Mouse (Mus musculus) forebrain, embryonic 11.5 days (tissue): ENCODE measurements at regions not wholly inside any gene's neighbourhood (a gene's known extent, or its start where the extent isn't known, plus 50 kb on each side); places are given as distances from the start of the nearest gene placed in this dataset.

Experiments
- ATAC-seq: fragments of 200-750 bp; cut with Nextera tagmentation; replicated peaks from 2 replicates; pipeline ENCODE4 v1.8.0; 2017; ENCODE audit warnings: moderate TSS enrichment; ENCODE audit not compliant: low FRiP score
- DNase-seq: peaks from one replicate; pipeline ENCODE4 v3.0.0-alpha.2; 2017; ENCODE audit warnings: low spot score
- H3K27ac ChIP-seq: fragments of 300-500 bp; sonication (generic); 2 replicates; pipeline ENCODE4 v1.5.1; 2014; ENCODE audit warnings: low read depth, low read length
- H3K27me3 ChIP-seq: fragments of 300-500 bp; sonication (generic); 2 replicates; pipeline ENCODE4 v1.6.1; 2014; ENCODE audit warnings: mild to moderate bottlenecking, low read length, mixed read lengths; ENCODE audit not compliant: control insufficient read depth, insufficient read depth
- H3K36me3 ChIP-seq: fragments of 300-500 bp; sonication (generic); 2 replicates; pipeline ENCODE4 v1.6.1; 2014; ENCODE audit warnings: mild to moderate bottlenecking, low read length, moderate library complexity, mixed read lengths; ENCODE audit not compliant: control insufficient read depth, insufficient read depth
- H3K4me1 ChIP-seq: fragments of 300-500 bp; sonication (generic); replicated peaks from 2 replicates; pipeline ENCODE4 v1.6.1; 2014; ENCODE audit warnings: low read length, mixed read lengths; ENCODE audit not compliant: control insufficient read depth, insufficient read depth
- H3K4me2 ChIP-seq: fragments of 300-500 bp; sonication (generic); 2 replicates; pipeline ENCODE4 v1.6.1; 2014; ENCODE audit warnings: low read depth, mild to moderate bottlenecking, low read length, moderate library complexity, mixed read lengths; ENCODE audit not compliant: severe bottlenecking
- H3K4me3 ChIP-seq: fragments of 300-500 bp; sonication (generic); 2 replicates; pipeline ENCODE4 v1.5.1; 2014; ENCODE audit warnings: low read depth, low read length
- H3K9ac ChIP-seq: fragments of 300-500 bp; sonication (generic); 2 replicates; pipeline ENCODE4 v1.6.1; 2014; ENCODE audit warnings: low read length
- H3K9me3 ChIP-seq: fragments of 300-500 bp; sonication (generic); 2 replicates; pipeline ENCODE4 v1.6.1; 2016; ENCODE audit warnings: low read length, mixed read lengths; ENCODE audit not compliant: control insufficient read depth
- whole genome bisulfite sequencing: fragments of 180-500 bp; shearing (Covaris S2); extraction: QIAGEN DNeasy Blood & Tissue Kit; methylation state at CpG from one replicate; pipeline ENCODE4 v1.1.7; 2014; 5-methylcytosine and 5-hydroxymethylcytosine counted together

GRCm38 (mm10) chr11:8068873-8069272 lies 595.5 kb downstream of the Tns3 start:
- WGBS: 10% methylated on average over 3 of the region's 3 CpGs
- no peak overlapping the region for H3K4me2 ChIP-seq
- H3K4me1 ChIP-seq: no peaks in the 10 kb centered on the region
- no peak overlapping the region for H3K4me3 ChIP-seq
- H3K36me3 ChIP-seq: no peaks in the 10 kb centered on the region
- no peaks in the 10 kb centered on the region for H3K9me3 ChIP-seq
- no peak overlapping the region for H3K27ac ChIP-seq
- ATAC-seq: no peak
- no peaks in the 10 kb centered on the region for H3K27me3 ChIP-seq
- H3K9ac ChIP-seq: no peak overlapping the region
- DNase-seq: no peak

- no peaks in the 10 kb centered on the region for H3K27me3 ChIP-seq
- no peaks in the 10 kb centered on the region for H3K9me3 ChIP-seq
- H3K36me3 ChIP-seq: no peaks in the 10 kb centered on the region
- no peak overlapping the region for H3K27ac ChIP-seq
- no peaks in the 10 kb centered on the region for H3K4me1 ChIP-seq
- no peak overlapping the region for H3K9ac ChIP-seq
- WGBS: 83% methylated on average over 4 of the region's 4 CpGs
- ATAC-seq: no peak
- no peak overlapping the region for H3K4me2 ChIP-seq
- no peak for DNase-seq
- H3K4me3 ChIP-seq: no peak overlapping the region
Measured at GRCm38 (mm10) chr11:8067330-8067729, 597.0 kb downstream of the Tns3 start.

GRCm38 (mm10) chr11:8065811-8066210 lies 598.5 kb downstream of the Tns3 start:
- H3K27ac ChIP-seq: no peak overlapping the region
- H3K27me3 ChIP-seq: no peaks in the 10 kb centered on the region
- 90% methylated on average over 5 of the region's 5 CpGs for WGBS
- H3K36me3 ChIP-seq: no peaks in the 10 kb centered on the region
- no peaks in the 10 kb centered on the region for H3K9me3 ChIP-seq
- no peak for ATAC-seq
- no peak for DNase-seq
- no peak overlapping the region for H3K4me2 ChIP-seq
- no peaks in the 10 kb centered on the region for H3K4me1 ChIP-seq
- no peak overlapping the region for H3K4me3 ChIP-seq
- H3K9ac ChIP-seq: no peak overlapping the region

- no peaks in the 10 kb centered on the region for H3K9me3 ChIP-seq
- no peaks in the 10 kb centered on the region for H3K27me3 ChIP-seq
- no peaks in the 10 kb centered on the region for H3K36me3 ChIP-seq
- H3K4me3 ChIP-seq: no peak overlapping the region
- H3K9ac ChIP-seq: no peak overlapping the region
- no peaks in the 10 kb centered on the region for H3K4me1 ChIP-seq
- H3K27ac ChIP-seq: no peak overlapping the region
- ATAC-seq: no peak; the same call in 1 of the 2 replicates
- WGBS: 65% methylated on average over 1 of the region's 1 CpGs
- H3K4me2 ChIP-seq: no peak overlapping the region
- no peak for DNase-seq
Measured at GRCm38 (mm10) chr11:8065086-8065485, 599.2 kb downstream of the Tns3 start.

- no peaks in the 10 kb centered on the region for H3K27me3 ChIP-seq
- DNase-seq: no peak
- no peak for ATAC-seq
- no peak overlapping the region for H3K4me3 ChIP-seq
- no peaks in the 10 kb centered on the region for H3K4me1 ChIP-seq
- no peaks in the 10 kb centered on the region for H3K36me3 ChIP-seq
- H3K9ac ChIP-seq: no peak overlapping the region
- no peaks in the 10 kb centered on the region for H3K9me3 ChIP-seq
- 91% methylated on average over 3 of the region's 3 CpGs for WGBS
- H3K4me2 ChIP-seq: no peak overlapping the region
- no peak overlapping the region for H3K27ac ChIP-seq
Measured at GRCm38 (mm10) chr11:8061989-8062388, 602.3 kb downstream of the Tns3 start.

GRCm38 (mm10) chr11:8061573-8061972 lies 602.8 kb downstream of the Tns3 start:
- no peak for ATAC-seq
- no peak overlapping the region for H3K27ac ChIP-seq
- H3K36me3 ChIP-seq: no peaks in the 10 kb centered on the region
- no peak overlapping the region for H3K4me3 ChIP-seq
- H3K9me3 ChIP-seq: no peaks in the 10 kb centered on the region
- H3K4me2 ChIP-seq: no peak overlapping the region
- no peaks in the 10 kb centered on the region for H3K27me3 ChIP-seq
- WGBS: 88% methylated on average over 3 of the region's 3 CpGs
- DNase-seq: no peak
- H3K4me1 ChIP-seq: no peaks in the 10 kb centered on the region
- H3K9ac ChIP-seq: no peak overlapping the region

- DNase-seq (no peak), ATAC-seq (no peak)
- Histone ChIP-seq H3K4me3 (no peak overlapping the region), H3K27ac (no peak overlapping the region), H3K36me3 (no peaks in the 10 kb centered on the region), H3K4me2 (no peak overlapping the region), H3K9me3 (no peaks in the 10 kb centered on the region), H3K4me1 (no peaks in the 10 kb centered on the region), H3K27me3 (no peaks in the 10 kb centered on the region), H3K9ac (no peak overlapping the region)
- WGBS: 19% methylated on average over 4 of the region's 4 CpGs
Measured at GRCm38 (mm10) chr11:8051499-8051898, 612.8 kb downstream of the Tns3 start.

- Histone ChIP-seq H3K4me1 (no peaks in the 10 kb centered on the region), H3K9ac (no peak overlapping the region), H3K4me3 (no peak overlapping the region), H3K4me2 (no peak overlapping the region), H3K27me3 (no peaks in the 10 kb centered on the region), H3K27ac (no peak overlapping the region), H3K36me3 (no peaks in the 10 kb centered on the region), H3K9me3 (no peaks in the 10 kb centered on the region)
- 81% methylated on average over 3 of the region's 3 CpGs for WGBS
- ATAC-seq (no peak), DNase-seq (no peak)
Measured at GRCm38 (mm10) chr11:8045086-8045485, 619.2 kb downstream of the Tns3 start.

- no peaks in the 10 kb centered on the region for H3K4me1 ChIP-seq
- H3K27me3 ChIP-seq: no peaks in the 10 kb centered on the region
- H3K9me3 ChIP-seq: no peaks in the 10 kb centered on the region
- H3K4me3 ChIP-seq: no peak overlapping the region
- H3K27ac ChIP-seq: no peak overlapping the region
- H3K9ac ChIP-seq: no peak overlapping the region
- no peak overlapping the region for H3K4me2 ChIP-seq
- DNase-seq (no peak), ATAC-seq (no peak)
- WGBS: 79% methylated on average over 2 of the region's 2 CpGs
- H3K36me3 ChIP-seq: no peaks in the 10 kb centered on the region
Measured at GRCm38 (mm10) chr11:8030119-8030518, 634.2 kb downstream of the Tns3 start.
